Mouse (Mus musculus) embryonic fibroblast, embryonic 13.5 days (primary cell): ENCODE data around the gene Rapgefl1. TPM values are rescaled to one million over a fixed set of nuclear protein-coding genes. Genes with fewer than 3 reads are reported as not detected.

Experiments
- H3K27ac ChIP-seq: 2 replicates; pipeline ENCODE4 v1.5.1; 2012; ENCODE audit warnings: low read length, control low read depth, inconsistent platforms; ENCODE audit not compliant: insufficient read depth
- H3K4me1 ChIP-seq: 2 replicates; pipeline ENCODE4 v1.6.1; 2011; ENCODE audit warnings: low read length; ENCODE audit not compliant: control insufficient read depth, insufficient read depth
- H3K4me3 ChIP-seq: 2 replicates; pipeline ENCODE4 v1.5.1; 2011; ENCODE audit warnings: mild to moderate bottlenecking, control low read depth, low read length; ENCODE audit not compliant: insufficient read depth
- CTCF ChIP-seq: IDR thresholded peaks from 2 replicates; pipeline ENCODE4 v1.5.1; 2011; ENCODE audit warnings: mild to moderate bottlenecking, control low read depth, low read length, moderate library complexity, borderline replicate concordance; ENCODE audit not compliant: insufficient read depth
- POLR2A ChIP-seq: IDR thresholded peaks from 2 replicates; pipeline ENCODE4 v1.6.1; 2011; ENCODE audit warnings: low read depth, mild to moderate bottlenecking, control low read depth, low read length, moderate library complexity
- polyA plus RNA-seq: library from polyadenylated mRNA; stranded (reverse); fragments of >200 nt; gene quantifications from 2 replicates; pipeline ENCODE4 v1.2.4, GENCODE M21; 2011; ENCODE audit warnings: low read depth; ENCODE audit not compliant: missing spikeins, insufficient read length

The Rapgefl1 gene
- polyA plus RNA-seq: 1.6 and 2.0 TPM in 2 replicates

- peak within 1 kb of the TSS; percentile 44 for H3K4me3 ChIP-seq
- H3K27ac ChIP-seq: no peak within 1 kb of the TSS
- TF ChIP-seq POLR2A: peak; percentile 59
- TF ChIP-seq CTCF: no peak
- no peaks in the 10 kb centered on the region for H3K4me1 ChIP-seq
Observed at GRCm38 (mm10) chr11:98836651-98837141, at the start of gene Rapgefl1. Gene Rapgefl1 (plus strand): TSS chr11:98836785.

GRCm38 (mm10) chr11:98787229-98787628, 49.4 kb upstream of the Rapgefl1 start:
- Histone ChIP-seq H3K27ac (peak overlapping the region; percentile 38; the same call in 1 of the 2 replicates), H3K4me1 (peaks cover 18% of the 10 kb centered on the region), H3K4me3 (no peak overlapping the region)
- no peak for TF ChIP-seq CTCF

- H3K4me1 ChIP-seq: peaks cover 15% of the 10 kb centered on the region
- no peak overlapping the region for H3K27ac ChIP-seq
- TF ChIP-seq POLR2A (no peak), CTCF (no peak)
- H3K4me3 ChIP-seq: no peak overlapping the region
Observed at GRCm38 (mm10) chr11:98787691-98788090, 48.9 kb upstream of the Rapgefl1 start.

- peak overlapping the region; percentile 22 for H3K27ac ChIP-seq
- H3K4me3 ChIP-seq: no peak overlapping the region
- TF ChIP-seq CTCF (no peak), POLR2A (no peak)
- peaks cover 12% of the 10 kb centered on the region for H3K4me1 ChIP-seq
Observed at GRCm38 (mm10) chr11:98788139-98788538, 48.4 kb upstream of the Rapgefl1 start.

GRCm38 (mm10) chr11:98788550-98789218, 47.9 kb upstream of the Rapgefl1 start:
- Histone ChIP-seq H3K4me3 (peak overlapping the region; percentile 41), H3K27ac (peak overlapping the region; percentile 39), H3K4me1 (peaks cover 10% of the 10 kb centered on the region)
- TF ChIP-seq CTCF: peak; percentile 63; the same call in 1 of the 2 replicates
- peak; percentile 34; the same call in 1 of the 2 replicates for TF ChIP-seq POLR2A

GRCm38 (mm10) chr11:98789219-98789807, 47.3 kb upstream of the Rapgefl1 start:
- TF ChIP-seq CTCF: no peak
- peak; percentile 32; the same call in 1 of the 2 replicates for TF ChIP-seq POLR2A
- Histone ChIP-seq H3K4me1 (peaks cover 4% of the 10 kb centered on the region), H3K4me3 (peak overlapping the region; percentile 41), H3K27ac (peak overlapping the region; percentile 39)

GRCm38 (mm10) chr11:98789824-98790223, 46.8 kb upstream of the Rapgefl1 start:
- H3K27ac ChIP-seq: no peak overlapping the region
- TF ChIP-seq POLR2A: no peak
- no peak for TF ChIP-seq CTCF
- peaks cover 3% of the 10 kb centered on the region for H3K4me1 ChIP-seq
- H3K4me3 ChIP-seq: peak overlapping the region; percentile 41; the same call in 1 of the 2 replicates

- no peak overlapping the region for H3K27ac ChIP-seq
- no peak overlapping the region for H3K4me3 ChIP-seq
- TF ChIP-seq POLR2A (no peak), CTCF (no peak)
- H3K4me1 ChIP-seq: no peaks in the 10 kb centered on the region; the same call in 1 of the 2 replicates
Observed at GRCm38 (mm10) chr11:98790631-98791205, 45.9 kb upstream of the Rapgefl1 start.

- TF ChIP-seq CTCF: no peak
- TF ChIP-seq POLR2A: no peak
- Histone ChIP-seq H3K4me3 (no peak overlapping the region), H3K4me1 (no peaks in the 10 kb centered on the region; the same call in 1 of the 2 replicates), H3K27ac (no peak overlapping the region)
Observed at GRCm38 (mm10) chr11:98791448-98791847, 45.1 kb upstream of the Rapgefl1 start.
